Mouse (Mus musculus): ENCODE data around the gene Klhl3.

Klhl3 gene

GRCm38 (mm10) chr13:58066496-58067389 is 46.6 kb downstream of the Klhl3 start:
- DNase-seq (ENCODE audit: low spot score in 2 of 2) = no peak

GRCm38 (mm10) chr13:58066081-58066495 is 47.3 kb downstream of the Klhl3 start:
- no peak for DNase-seq (ENCODE audit: low spot score in 2 of 2)

- no peak for DNase-seq (ENCODE audit: low spot score in 2 of 2)
Observed at GRCm38 (mm10) chr13:58065316-58065715, 48.1 kb downstream of the Klhl3 start.

GRCm38 (mm10) chr13:58057953-58058870 is 55.2 kb downstream of the Klhl3 start:
- no peak for DNase-seq (ENCODE audit: low spot score in 2 of 2)

- no peak for DNase-seq (ENCODE audit: low spot score in 2 of 2)
Observed at GRCm38 (mm10) chr13:58056618-58057017, 56.8 kb downstream of the Klhl3 start.

GRCm38 (mm10) chr13:58053628-58054027 is 59.8 kb downstream of the Klhl3 start:
- no peak for DNase-seq (ENCODE audit: low spot score in 2 of 2)

GRCm38 (mm10) chr13:58051654-58052053 is 61.7 kb downstream of the Klhl3 start:
- no peak for DNase-seq (ENCODE audit: low spot score in 2 of 2)

- DNase-seq (ENCODE audit: low spot score in 2 of 2) = no peak
Observed at GRCm38 (mm10) chr13:58051251-58051650, 62.1 kb downstream of the Klhl3 start.

GRCm38 (mm10) chr13:58049121-58049520 is 64.3 kb downstream of the Klhl3 start:
- no peak for DNase-seq (ENCODE audit: low spot score in 2 of 2)

GRCm38 (mm10) chr13:58048076-58048475 is 65.3 kb downstream of the Klhl3 start:
- DNase-seq (ENCODE audit: low spot score in 2 of 2) = no peak

GRCm38 (mm10) chr13:58046178-58046577 is 67.2 kb downstream of the Klhl3 start:
- no peak for DNase-seq (ENCODE audit: low spot score in 2 of 2)

- DNase-seq (ENCODE audit: low spot score in 2 of 2) = no peak
Observed at GRCm38 (mm10) chr13:58045278-58045677, 68.1 kb downstream of the Klhl3 start.

GRCm38 (mm10) chr13:58043278-58043677 is 70.1 kb downstream of the Klhl3 start:
- DNase-seq (ENCODE audit: low spot score in 2 of 2) = no peak

GRCm38 (mm10) chr13:58040112-58040511 is 73.3 kb downstream of the Klhl3 start:
- no peak for DNase-seq (ENCODE audit: low spot score in 2 of 2)

GRCm38 (mm10) chr13:58037506-58037905 is 75.9 kb downstream of the Klhl3 start:
- DNase-seq (ENCODE audit: low spot score in 2 of 2) = no peak

- DNase-seq (ENCODE audit: low spot score in 2 of 2) = peak in 1 of 2 experiments; percentile 38
Observed at GRCm38 (mm10) chr13:58035470-58036156, 77.8 kb downstream of the Klhl3 start.

- no peak for DNase-seq (ENCODE audit: low spot score in 2 of 2)
Observed at GRCm38 (mm10) chr13:58034985-58035384, 78.4 kb downstream of the Klhl3 start.

GRCm38 (mm10) chr13:58034507-58034906 is 78.9 kb downstream of the Klhl3 start:
- no peak for DNase-seq (ENCODE audit: low spot score in 2 of 2)

GRCm38 (mm10) chr13:58031755-58032154 is 81.6 kb downstream of the Klhl3 start:
- peak; percentile 42 to 74 for DNase-seq (ENCODE audit: low spot score in 2 of 2)

- DNase-seq (ENCODE audit: low spot score in 2 of 2) = no peak
Observed at GRCm38 (mm10) chr13:58027115-58027514, 86.3 kb downstream of the Klhl3 start.

- DNase-seq (ENCODE audit: low spot score in 2 of 2) = no peak
Observed at GRCm38 (mm10) chr13:58025701-58026414, 87.5 kb downstream of the Klhl3 start.

Data from urinary bladder, postnatal 4 days (tissue).